Mouse (Mus musculus): ENCODE results near the gene Sntb2. TPM values are rescaled to one million over a fixed set of nuclear protein-coding genes. Genes with fewer than 3 reads are reported as not detected.
"Not testable (repeated sequence)": the region's sequence is repeated elsewhere in the genome, so short reads cannot be mapped to it uniquely, and the experiment has no call there.

Gene Sntb2
- total RNA-seq, 2 experiments from 2014 or later, result 8.5 to 13.3 TPM

DNA sequence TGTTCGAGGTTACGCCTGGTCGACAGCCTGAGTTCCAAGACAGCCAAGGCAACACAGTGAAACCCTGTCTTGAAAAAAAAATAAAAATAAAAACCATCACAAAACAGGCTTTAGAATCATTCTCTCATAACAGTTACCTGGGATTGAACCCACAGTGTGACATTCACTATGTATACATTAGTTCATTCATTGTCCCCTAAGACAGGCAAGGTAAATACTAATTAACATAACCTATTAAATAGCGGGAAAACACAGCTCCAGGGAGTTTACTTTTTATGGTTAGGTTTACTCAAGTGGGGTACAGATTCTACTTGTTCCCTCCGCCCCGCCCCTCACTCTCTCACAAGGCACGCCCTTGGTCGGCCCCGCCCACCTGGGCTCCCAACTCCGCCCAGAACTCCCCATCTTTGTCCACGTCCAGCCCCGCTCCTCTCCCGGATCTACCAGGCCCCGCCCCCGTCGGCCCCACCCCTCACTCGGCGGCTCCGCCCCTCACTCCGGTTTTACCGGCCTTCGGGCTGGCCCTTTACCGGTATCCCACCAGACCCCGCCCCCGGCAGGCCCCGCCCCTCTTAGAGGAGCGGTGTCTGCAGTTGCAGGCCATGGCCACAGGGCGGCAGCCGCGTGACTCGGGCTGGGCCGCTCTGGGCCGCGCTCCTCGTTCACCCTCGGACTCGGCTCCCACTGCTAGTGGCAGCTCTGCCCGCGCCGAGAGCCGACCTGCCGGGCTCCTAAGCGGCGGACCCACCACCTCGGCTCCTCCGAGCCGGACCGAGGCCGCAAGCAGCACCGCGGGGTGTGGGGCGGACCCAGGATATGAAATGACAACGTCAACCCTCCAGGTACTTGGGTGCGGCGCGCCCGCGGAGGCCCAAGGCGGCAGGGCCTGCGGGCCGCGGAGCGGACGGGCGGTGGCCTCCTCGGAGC is 95.4 kb downstream of the Sntb2 start, which contains the start of gene Vps4a:
Vps4a (plus strand) TSS at position 573 of the 927 bp plus-strand sequence.
- ATAC-seq (ENCODE audit: poor library complexity, severe bottlenecking), result peak; percentile 94

DNA sequence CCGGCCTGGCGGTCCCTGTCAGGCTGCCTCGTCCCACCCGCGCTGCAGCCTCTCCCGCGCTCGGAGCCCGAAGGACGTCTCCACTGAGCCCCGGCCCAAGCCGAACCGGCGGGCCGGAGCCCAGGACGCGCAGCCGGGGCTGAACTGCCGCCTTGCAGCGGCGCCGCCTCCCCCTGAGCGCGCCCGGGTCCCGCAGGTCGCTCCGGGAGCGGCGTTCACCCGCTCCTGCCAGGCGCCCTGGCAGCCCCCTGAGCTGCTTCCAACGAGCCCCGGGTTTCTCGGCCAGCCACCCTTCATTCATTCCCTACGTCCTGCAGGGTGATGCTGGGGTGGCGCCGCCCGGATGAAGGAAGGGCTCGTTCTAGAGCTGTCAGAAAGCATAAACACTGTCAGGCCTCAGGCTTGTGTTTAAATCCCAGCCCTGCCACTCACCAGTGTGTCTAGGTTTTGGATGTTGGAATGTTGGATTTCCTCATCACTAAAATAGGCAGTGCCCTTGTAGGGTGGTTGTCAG is 96.1 kb downstream of the Sntb2 start:
- 0 out of 2 replicates have a peak, but pooled peaks have one; percentile 4 for ATAC-seq (ENCODE audit: poor library complexity, severe bottlenecking)

DNA sequence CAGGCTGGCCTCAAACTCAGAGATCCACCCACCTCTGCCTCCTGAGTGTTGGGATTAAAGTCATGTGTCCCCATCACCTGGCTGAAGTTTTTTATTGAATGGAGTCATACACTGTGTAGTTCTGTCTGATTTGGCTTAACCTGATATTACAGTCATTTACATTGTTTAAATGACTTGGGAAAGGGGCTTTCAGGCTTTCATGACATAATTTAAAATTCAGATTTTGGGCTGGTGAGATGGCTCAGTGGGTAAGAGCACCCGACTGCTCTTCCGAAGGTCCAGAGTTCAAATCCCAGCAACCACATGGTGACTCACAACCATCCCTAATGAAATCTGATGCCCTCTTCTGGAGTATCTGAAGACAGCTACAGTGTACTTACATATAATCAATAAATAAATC is 98.1 kb downstream of the Sntb2 start:
- not testable (repeated sequence) for ATAC-seq (ENCODE audit: poor library complexity, severe bottlenecking)

DNA sequence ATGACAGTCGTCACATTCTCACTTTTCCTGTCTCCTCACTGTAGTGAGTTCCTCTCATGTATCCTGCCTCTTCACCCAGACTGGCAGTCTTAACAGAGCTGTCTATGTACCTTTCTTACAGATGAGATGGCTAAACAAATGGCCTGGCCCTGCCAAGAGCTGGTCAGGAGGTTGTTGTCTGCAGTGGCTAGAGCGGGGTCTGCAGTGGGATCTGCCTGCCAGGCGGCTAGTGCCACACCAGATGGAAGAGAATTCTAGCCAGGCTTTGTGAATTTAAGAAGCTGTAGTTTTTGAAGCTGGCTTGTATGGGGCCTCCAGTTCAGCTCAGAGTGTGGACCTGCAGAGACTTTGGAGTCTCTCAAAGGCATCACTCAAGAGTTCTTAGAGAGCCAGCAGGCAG is 100.1 kb downstream of the Sntb2 start:
- no peak for ATAC-seq (ENCODE audit: poor library complexity, severe bottlenecking)

DNA sequence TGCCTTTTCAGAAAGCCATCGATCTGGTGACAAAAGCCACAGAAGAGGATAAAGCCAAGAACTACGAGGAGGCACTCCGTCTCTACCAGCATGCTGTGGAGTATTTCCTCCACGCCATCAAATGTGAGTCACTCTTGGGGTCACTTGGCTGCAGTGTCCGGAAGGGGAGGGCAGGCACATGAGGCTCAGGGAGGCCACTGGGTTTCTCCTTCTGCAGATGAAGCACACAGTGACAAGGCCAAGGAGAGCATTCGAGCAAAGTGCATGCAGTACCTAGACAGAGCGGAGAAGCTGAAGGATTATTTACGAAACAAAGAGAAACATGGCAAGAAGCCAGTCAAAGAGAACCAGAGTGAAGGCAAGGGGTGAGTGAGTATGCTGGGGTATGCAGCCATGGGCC is 101.1 kb downstream of the Sntb2 start:
- ATAC-seq (ENCODE audit: poor library complexity, severe bottlenecking), result no peak

DNA sequence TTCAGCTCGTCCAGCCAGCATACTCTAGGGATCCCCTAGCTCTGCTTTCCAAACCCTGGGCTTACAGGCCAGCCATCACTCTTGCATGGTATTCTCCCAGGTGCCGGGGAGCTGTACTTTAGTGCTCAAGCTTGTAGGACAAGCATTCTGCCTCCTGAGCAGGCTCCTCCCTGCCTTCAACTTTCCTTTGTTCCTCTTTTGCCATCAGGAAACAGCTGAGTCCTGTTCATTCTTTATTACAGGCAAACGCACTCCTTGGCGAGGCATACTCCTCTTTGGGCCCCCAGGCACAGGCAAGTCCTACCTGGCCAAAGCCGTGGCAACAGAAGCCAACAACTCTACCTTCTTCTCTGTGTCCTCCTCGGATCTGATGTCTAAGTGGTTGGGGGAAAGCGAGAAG is 105.1 kb downstream of the Sntb2 start:
- no peak for ATAC-seq (ENCODE audit: poor library complexity, severe bottlenecking)

DNA sequence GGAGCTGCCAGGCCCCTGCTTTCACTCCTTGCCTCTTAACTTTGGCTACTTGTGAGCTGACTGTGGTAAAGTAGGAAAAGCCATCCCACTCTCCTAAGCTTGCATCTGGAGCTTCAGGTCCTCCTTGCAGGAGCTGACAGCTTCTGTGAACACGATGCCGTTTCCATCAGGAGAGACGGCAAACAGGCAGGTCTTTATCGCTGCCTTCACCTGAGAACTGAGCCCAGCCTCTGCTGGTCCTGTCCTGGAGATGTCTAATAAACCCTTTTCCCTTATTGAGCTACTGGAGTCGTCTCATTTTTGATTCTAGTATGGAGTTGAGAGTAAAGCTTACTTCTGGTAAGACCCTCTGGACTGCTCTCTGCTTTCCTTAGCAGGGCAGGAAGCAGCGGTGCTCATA is 109.9 kb downstream of the Sntb2 start:
- ATAC-seq (ENCODE audit: poor library complexity, severe bottlenecking), result no peak

DNA sequence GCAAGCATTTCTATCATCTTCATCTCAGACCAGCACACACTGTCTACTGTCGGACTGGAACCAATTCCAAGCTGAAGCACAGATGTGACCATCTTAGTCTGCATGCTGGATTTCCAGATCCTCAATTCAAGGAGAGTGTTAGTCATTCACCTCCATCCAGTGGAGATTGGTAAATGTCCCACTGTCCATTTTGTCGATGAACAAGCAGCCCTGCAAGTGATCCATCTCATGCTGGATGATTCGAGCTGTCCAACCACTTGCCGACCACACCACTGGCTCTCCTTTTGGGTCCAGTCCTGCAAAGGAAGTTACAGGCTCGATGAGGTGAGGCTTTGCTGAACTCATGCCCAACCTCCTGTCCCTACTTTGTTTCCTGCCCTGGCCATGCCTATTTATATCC is 111.4 kb downstream of the Sntb2 start:
- no peak for ATAC-seq (ENCODE audit: poor library complexity, severe bottlenecking)

DNA sequence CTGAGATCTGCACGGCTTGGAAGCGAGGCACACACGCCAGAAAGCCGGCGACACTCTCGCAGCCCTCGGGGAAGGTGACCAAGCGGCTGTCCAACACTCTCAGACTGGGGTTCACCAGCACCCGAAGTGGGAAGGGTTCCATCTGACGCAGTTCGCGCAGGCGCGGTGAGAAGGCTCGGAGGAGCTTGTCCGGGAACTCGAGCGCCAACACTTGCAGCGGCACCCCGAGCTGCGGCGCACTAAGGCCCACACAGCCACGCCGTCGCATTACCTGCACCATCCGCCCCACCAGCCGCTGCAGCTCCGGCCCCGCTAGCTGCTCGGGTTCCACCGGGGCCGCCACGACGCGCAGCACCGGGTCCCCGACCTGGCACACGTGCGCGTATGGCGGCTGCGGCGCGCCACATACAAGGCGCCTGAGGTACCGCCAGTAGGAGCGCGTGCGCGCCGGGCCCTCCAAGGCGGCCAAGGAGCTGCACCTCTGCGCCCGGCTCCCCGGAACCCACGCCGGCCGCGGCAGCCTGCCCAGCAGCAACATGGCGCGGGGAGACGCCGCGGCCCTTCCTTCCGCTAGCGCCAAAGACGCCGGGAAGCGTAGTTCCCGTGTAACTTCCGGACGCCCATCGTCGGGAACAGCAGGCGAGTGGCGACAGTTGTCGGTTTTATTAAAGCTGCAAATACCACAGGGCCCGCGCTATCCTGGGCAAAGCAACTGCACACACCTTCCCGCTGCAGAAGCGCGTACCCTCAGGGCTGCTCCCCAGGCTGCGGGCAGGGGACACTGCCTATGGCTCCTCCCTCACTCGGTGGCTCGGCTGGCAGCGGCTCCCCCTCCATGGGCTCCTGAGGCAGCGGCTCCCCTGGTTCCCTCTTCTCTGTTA is 112.8 kb downstream of the Sntb2 start, which contains the start of gene Pdf:
Pdf (minus strand) TSS at position 554 of the 881 bp plus-strand sequence.
- peak; percentile 86 for ATAC-seq (ENCODE audit: poor library complexity, severe bottlenecking)

DNA sequence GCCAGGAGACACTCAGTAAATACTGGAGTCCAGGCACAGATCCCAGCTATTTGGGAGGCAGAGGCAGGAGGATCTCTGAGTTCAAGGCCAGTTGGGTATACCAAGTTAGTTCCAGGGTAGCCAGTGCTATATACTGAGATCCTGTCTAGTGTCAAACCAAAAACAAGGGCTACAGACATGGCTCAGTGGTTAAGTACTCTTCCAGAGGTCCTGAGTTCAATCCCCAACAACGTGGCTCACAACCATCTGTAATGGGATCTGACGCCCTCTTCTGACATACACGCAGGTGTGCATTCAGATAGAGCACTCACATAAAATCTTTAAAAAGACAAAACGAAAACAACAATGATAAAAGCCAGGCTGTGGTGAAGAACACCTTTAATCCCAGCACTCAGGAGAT is 113.9 kb downstream of the Sntb2 start:
- ATAC-seq (ENCODE audit: poor library complexity, severe bottlenecking), result no peak

DNA sequence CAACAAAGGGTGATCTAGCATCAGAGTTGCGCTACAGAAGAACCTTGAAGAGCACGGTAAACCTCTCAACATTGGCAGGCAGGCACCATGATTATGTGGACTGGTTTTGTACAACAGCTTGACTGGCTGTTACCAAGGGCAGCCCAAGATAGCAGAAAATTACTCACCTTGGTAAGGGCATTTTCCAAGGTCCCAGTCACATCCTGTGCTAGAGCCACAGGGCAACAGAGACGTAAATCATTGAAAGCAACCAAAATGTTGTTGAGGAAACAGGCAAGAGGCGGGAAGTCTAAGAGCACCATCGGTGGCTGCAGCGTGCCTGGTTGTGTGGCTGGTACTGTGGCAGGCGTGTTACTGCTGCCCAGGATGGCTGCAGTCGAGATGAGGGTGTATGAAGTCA is 116.5 kb downstream of the Sntb2 start:
- no peak for ATAC-seq (ENCODE audit: poor library complexity, severe bottlenecking)

DNA sequence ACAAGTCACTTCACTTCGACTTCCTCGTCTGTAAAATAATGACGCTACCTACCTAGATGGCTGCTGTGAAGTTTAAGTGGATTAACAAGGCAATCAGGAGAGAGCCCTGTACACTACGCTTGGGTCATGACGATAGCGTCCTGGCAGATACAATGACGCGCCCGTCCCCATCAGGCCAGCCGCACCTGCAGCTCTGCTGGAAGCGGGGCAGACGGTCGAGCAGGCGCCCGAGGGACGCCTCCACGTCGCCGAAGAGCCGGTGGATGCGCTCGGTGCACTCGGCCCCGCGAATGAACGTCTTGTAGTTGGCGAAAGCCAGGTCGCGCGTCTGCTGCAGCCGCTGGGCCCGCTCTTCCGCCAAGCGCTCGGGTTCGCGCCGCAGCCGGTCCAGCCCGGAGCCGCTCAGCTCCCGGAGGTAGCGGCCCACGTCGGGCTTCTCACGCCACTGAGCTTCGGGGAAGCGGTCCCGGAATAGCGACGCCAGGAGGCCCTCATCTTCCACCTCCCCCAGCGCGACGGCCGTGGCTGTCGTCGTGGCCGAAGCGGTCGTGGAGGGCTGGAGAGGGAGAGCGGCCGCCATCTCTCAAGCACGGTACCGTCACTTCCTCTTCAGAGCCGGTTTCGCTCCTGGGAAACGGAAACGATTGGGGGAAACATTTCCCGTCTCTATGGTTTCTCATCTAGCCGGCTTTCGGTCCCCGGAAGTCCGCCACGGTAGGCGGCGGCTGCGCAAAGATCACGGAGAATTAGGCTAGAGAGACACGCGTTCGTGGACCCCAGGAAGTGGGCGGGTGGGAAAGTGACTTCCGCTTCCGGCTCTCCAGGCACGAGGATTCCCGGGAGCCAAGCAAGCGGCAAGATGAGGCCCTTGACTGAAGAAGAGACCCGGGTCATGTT is 120.8 kb downstream of the Sntb2 start, which contains the start of the genes Cog8 and Nip7:
Cog8 (minus strand) TSS at position 614 of the 897 bp plus-strand sequence.
Nip7 (plus strand) TSS at position 802 of the 897 bp plus-strand sequence.
- peak; percentile 95 for ATAC-seq (ENCODE audit: poor library complexity, severe bottlenecking)

DNA sequence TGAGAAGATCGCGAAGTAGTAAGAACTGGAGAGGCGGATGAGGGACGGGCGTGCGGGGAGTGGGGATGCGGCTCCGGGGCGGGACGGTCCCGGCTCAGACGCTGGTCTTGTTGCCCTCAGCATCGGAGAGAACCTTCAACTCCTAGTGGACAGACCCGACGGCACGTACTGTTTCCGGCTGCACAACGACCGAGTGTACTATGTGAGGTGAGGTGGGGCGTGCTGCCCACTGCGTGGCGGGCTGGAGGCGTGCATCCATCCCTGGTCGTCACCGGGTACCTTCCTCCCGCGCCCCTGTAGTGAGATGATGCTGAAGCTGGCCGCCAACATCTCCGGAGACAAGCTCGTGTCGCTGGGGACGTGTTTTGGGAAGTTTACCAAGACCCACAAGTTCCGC is 121.4 kb downstream of the Sntb2 start:
- no peak; the same call in none of the 2 replicates for ATAC-seq (ENCODE audit: poor library complexity, severe bottlenecking)

DNA sequence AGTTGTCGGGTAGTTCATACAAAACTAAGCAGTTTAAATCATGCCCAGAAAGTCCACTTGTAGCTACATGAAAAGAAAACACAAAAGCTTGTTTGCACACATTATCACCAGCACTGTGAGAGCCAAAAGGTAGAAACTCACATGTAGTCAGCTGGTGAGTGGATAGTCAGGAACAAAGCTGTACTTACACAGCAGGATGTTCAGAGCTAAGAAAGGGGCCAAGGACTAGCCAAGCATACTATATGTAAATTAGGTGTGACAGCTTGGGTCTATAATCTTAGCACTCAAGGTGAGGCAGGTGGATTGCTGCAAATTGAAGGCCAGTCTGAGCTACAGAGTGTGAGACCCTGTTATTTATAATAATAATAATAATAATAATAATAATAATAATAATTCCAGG is 127.1 kb downstream of the Sntb2 start:
- no peak for ATAC-seq (ENCODE audit: poor library complexity, severe bottlenecking)

DNA sequence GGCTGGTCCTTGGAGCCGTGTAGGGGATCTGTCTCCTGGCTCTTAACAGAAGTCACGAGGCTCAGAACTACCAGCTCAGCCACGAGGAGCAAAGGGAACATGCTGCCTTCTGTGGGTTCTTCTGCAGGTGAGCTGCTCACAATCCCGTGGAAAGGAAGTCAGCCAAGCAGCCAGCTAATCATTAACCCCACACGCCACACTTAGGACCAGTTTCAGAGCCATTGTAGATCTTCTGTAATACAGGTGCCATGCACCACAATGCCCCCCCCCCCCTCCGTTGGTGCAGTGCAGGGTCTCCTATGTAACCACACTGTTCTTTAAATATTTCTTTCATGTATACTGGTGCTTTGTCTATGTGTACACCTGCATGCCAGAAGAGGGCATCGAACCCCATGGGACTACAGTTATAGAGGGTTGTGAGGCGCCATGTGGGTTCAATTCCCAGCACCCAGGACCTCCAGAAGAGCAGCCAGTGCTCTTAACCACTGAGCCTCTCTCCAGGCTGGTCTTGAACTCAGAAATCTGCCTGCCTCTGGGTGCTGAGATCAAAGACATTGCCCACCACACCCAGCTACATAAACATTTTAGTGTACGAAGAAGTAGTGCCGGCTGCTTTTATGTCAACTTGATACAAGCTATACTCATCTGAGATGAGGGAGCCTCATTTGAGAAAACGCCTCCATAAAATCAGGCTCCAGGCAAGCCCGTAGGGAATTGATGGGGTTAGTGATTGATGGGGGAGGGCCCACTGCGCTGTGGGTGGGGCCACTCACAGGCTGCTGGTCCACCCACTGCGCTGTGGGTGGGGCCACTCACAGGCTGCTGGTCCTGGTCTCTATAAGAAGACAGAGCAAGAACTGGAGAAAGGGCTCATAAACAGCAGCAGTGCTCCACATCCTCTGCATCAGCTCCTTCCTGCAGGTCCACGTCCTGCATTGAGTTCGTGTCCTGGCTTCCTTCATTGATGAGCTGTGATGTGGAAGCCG is 130.3 kb downstream of the Sntb2 start, which contains the start of gene Tmed6:
Tmed6 (minus strand) TSS at position 134 of the 986 bp plus-strand sequence.
- no peak for ATAC-seq (ENCODE audit: poor library complexity, severe bottlenecking)

Data from megakaryocyte, adult 5-6 weeks (primary cell).